Mouse (Mus musculus): Measurements from ENCODE around the gene Vta1. TPM values are rescaled to one million over a fixed set of nuclear protein-coding genes. Genes with fewer than 3 reads are reported as not detected.

Vta1 gene
- polyA plus RNA-seq (2012; rRNA removed; ENCODE audit: low replicate concordance): 70.5 and 98.7 TPM in 2 replicates

DNA sequence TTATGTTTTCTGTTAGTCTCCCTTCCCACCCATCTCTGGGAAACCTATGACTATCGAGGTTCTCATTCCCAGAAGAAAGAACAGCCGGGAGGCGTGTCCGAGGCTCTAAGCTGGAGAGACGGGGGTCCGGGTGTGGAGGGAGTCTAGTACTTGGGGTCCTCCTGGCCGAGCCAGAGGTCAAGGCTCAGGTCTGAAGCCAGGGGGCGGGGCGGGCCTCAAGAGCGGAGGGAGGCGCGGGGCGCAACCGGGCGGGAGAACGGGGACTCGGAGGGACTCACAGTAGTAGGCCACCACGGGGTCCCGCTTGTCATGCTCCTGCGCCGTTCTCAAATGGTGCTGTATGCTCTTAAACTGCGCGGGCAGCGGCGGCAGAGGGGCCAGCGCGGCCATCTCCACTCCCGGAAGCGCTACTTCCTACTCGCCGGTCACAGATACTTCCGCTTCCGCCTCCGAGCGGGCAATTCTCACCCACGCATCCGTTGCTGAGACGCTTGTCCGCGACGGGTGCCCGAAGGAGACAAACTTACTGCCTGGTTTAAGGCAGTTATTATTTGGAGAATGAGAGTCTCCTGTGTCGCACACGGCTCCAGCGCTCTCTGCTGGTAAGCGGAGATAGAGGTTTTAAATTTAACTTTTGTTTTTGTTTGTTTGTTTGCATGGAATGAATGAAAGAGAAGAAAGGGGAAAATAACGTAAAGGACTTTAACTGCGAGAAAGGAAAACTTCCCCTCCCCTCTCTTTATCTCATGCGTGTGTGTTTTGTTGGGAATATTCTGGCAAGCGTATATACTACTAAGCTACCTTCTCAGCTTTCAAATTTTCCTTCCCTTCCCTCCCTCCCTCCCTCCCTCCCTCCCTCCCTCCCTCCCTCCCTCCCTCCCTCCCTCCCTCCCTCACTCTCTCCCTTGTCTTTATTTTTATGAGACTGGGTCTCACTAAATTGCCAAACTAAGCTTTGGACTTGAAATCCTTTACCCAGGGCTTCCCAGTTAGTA, at the start of gene Vta1, which contains the start of gene Nmbr:
Vta1 (minus strand) TSS at position 489 of the 995 bp plus-strand sequence.
Nmbr (plus strand) TSS at position 520 of the 995 bp plus-strand sequence.

DNA sequence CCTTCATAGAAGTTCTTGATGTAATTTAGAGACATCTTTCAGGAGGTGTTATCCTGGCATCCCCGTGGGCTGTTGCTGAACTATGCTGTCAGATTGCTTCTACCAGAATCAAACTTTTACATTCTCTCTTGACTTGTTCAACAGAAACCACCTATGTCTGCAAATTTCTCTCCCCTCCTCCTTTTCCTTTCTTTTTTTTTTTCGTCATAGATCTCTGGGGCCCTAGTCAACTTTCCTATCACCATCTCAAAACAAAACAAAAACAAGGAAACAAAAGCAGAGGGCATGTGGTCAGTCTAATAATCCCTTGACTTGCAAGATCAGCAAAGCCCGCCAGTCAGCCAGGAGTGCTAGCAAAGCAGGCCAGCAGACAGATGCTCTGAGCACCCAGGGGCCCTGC, 12.8 kb upstream of the Vta1 start, which contains the start of gene Gje1:
Gje1 (minus strand) TSS at position 101 of the 400 bp plus-strand sequence.

Other genes with a start within 250 kb of the Vta1 start
- 1.4 and 4.3 TPM in 2 replicates for gene Adgrg6, start 159.9 kb downstream of the Vta1 start, polyA plus RNA-seq (2012; rRNA removed; ENCODE audit: low replicate concordance)
- gene Nmbr, start within 50 bp of the Vta1 start, polyA plus RNA-seq (2012; rRNA removed; ENCODE audit: low replicate concordance): 0.09 TPM in 1 of 2 replicates, not detected in the other
- gene Gje1, start 12.7 kb upstream of the Vta1 start, polyA plus RNA-seq (2012; rRNA removed; ENCODE audit: low replicate concordance): not detected in 2 replicates

All from subcutaneous adipose tissue, adult 2 months (tissue).